Mouse (Mus musculus) midbrain, embryonic 13.5 days (tissue): ENCODE data around the gene Krtap5-1. TPM values are rescaled to one million over a fixed set of nuclear protein-coding genes. Genes with fewer than 3 reads are reported as not detected.
A peak's percentile ranks its signal among the peaks of the same experiment; 100 is the strongest.
"Not testable (repeated sequence)": the region's sequence is repeated elsewhere in the genome, so short reads cannot be mapped to it uniquely, and the experiment has no call there.

ENCODE experiments used
- ATAC-seq: fragments of 200-750 bp; cut with Nextera tagmentation; 2 replicates; pipeline ENCODE4 v1.8.0; 2017; ENCODE audit warnings: mild to moderate bottlenecking, moderate TSS enrichment, moderate library complexity
- H3K27ac ChIP-seq: fragments of 300-500 bp; sonication (generic); 2 replicates; pipeline ENCODE4 v1.5.1; 2015; ENCODE audit warnings: inconsistent platforms, mild to moderate bottlenecking, moderate library complexity
- H3K27me3 ChIP-seq: fragments of 300-500 bp; sonication (generic); 2 replicates; pipeline ENCODE4 v1.6.1; 2015; ENCODE audit warnings: mild to moderate bottlenecking, inconsistent platforms
- H3K36me3 ChIP-seq: fragments of 300-500 bp; sonication (generic); 2 replicates; pipeline ENCODE4 v1.6.1; 2015; ENCODE audit warnings: mild to moderate bottlenecking, inconsistent platforms
- H3K4me1 ChIP-seq: fragments of 300-500 bp; sonication (generic); replicated peaks from 2 replicates; pipeline ENCODE4 v1.6.1; 2015; ENCODE audit warnings: inconsistent platforms
- H3K4me2 ChIP-seq: fragments of 300-500 bp; sonication (generic); replicated peaks from 2 replicates; pipeline ENCODE4 v1.6.1; 2015; ENCODE audit warnings: moderate library complexity, mild to moderate bottlenecking, inconsistent platforms
- H3K4me3 ChIP-seq: fragments of 300-500 bp; sonication (generic); replicated peaks from 2 replicates; pipeline ENCODE4 v1.5.1; 2015; ENCODE audit warnings: mild to moderate bottlenecking, inconsistent platforms
- H3K9ac ChIP-seq: fragments of 300-500 bp; sonication (generic); replicated peaks from 2 replicates; pipeline ENCODE4 v1.6.1; 2015; ENCODE audit warnings: mild to moderate bottlenecking, inconsistent platforms
- H3K9me3 ChIP-seq: fragments of 300-500 bp; sonication (generic); 2 replicates; pipeline ENCODE4 v1.6.1; 2016; ENCODE audit warnings: mild to moderate bottlenecking, inconsistent platforms
- WGBS: fragments of 180-500 bp; shearing (Covaris S2); methylation state at CpG from one replicate; pipeline ENCODE4 v1.1.7; 2015; 5-methylcytosine and 5-hydroxymethylcytosine counted together
- polyA plus RNA-seq: library from polyadenylated mRNA; unstranded; fragments of >200 nt; fragmentation: Nextera tagmentation; extraction: Ambion mirVana; gene quantifications from 2 replicates; pipeline ENCODE4 v1.2.1, GENCODE M21; 2015

The Krtap5-1 gene
- polyA plus RNA-seq = not detected in 2 replicates

DNA sequence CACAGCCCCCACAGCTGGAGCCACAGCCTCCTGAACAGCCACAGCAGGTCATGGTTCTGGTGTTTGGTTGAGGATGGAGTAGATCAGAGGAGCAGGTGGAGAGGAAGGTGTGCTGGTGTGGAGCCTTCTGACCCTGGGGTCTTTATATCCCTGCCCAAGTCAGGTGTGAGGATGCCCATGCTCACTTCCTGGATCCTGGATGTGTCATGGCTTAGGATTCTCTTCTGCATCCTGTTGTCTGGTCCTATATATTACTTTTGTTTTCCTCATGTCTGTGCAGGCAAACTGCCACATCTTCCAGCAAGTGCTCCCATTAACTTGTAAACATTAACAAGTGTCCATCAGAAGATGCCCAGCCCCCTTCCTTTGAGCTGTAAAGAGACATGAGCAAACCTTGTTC lies at the start of gene Krtap5-1:
TSS of gene Krtap5-1 (minus strand) at position 101 of the 400 bp plus-strand sequence.
- not testable (repeated sequence) for H3K27me3 ChIP-seq, H3K4me2 ChIP-seq, H3K9ac ChIP-seq, H3K27ac ChIP-seq, H3K36me3 ChIP-seq, ATAC-seq, H3K4me1 ChIP-seq, H3K4me3 ChIP-seq, H3K9me3 ChIP-seq

DNA sequence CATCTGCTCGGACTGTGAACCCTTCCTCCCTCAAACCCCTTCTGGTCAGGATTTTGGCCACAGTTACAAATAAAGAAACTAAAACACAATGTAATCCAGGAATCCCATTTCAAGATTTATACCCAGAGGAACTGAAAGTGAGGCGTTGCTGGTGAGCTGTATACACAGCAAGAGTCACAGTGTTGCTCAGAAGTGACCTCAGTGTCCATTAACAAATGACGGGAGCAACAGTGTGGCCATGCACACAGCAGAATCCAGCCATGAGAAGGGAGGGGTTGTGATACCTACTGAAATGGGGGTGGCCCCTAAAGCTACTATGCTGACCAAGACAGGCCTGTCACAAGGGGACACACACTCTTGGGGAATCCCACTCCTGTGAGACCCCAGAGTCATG lies 45.3 kb upstream of the Krtap5-1 start:
- no peak overlapping the region for H3K27ac ChIP-seq
- no peaks in the 10 kb centered on the region for H3K27me3 ChIP-seq
- 79% methylated on average over 3 of the region's 3 CpGs for WGBS
- no peaks in the 10 kb centered on the region for H3K36me3 ChIP-seq
- H3K4me3 ChIP-seq = no peak overlapping the region
- no peaks in the 10 kb centered on the region for H3K4me1 ChIP-seq
- no peak overlapping the region for H3K4me2 ChIP-seq
- H3K9ac ChIP-seq = no peak overlapping the region
- ATAC-seq = no peak
- no peaks in the 10 kb centered on the region for H3K9me3 ChIP-seq

DNA sequence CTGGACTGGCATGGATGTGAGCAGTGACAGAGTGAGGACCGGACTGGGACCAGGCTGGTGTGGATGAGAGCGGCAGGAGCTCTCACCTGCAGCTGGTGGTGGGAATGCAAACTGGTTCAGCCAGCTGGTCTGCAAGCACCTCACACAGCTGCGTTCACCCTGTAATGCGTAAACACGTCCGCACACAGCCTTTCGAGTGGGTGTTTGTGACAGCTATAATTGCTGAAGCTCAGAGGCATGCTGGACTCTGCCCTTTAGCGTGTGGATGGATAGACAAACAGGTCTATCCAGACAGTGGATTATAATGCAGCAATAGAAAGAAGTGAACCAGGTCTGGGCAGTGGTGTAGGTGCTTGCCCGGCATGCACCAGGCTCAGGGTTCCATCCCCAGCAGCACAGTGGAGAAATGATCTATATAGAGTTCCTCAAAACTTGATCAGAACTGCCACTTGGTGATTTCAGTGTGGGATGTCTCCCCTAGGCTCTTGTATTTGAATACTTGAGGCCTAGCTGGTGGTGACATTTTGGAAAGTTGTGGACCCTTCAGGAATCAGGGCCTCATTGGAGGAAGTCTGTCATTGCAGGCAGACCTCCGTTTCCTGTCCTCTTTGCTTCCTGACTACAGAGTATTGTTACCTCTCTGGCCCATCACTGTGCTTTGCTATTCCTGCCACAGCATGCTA lies 44.8 kb upstream of the Krtap5-1 start:
- no peak for ATAC-seq
- H3K27ac ChIP-seq = no peak overlapping the region
- no peak overlapping the region for H3K4me2 ChIP-seq
- H3K4me3 ChIP-seq = no peak overlapping the region
- no peaks in the 10 kb centered on the region for H3K36me3 ChIP-seq
- no peaks in the 10 kb centered on the region for H3K27me3 ChIP-seq
- WGBS = 87% methylated on average over 10 of the region's 10 CpGs
- no peak overlapping the region for H3K9ac ChIP-seq
- H3K4me1 ChIP-seq = no peaks in the 10 kb centered on the region
- no peaks in the 10 kb centered on the region for H3K9me3 ChIP-seq

DNA sequence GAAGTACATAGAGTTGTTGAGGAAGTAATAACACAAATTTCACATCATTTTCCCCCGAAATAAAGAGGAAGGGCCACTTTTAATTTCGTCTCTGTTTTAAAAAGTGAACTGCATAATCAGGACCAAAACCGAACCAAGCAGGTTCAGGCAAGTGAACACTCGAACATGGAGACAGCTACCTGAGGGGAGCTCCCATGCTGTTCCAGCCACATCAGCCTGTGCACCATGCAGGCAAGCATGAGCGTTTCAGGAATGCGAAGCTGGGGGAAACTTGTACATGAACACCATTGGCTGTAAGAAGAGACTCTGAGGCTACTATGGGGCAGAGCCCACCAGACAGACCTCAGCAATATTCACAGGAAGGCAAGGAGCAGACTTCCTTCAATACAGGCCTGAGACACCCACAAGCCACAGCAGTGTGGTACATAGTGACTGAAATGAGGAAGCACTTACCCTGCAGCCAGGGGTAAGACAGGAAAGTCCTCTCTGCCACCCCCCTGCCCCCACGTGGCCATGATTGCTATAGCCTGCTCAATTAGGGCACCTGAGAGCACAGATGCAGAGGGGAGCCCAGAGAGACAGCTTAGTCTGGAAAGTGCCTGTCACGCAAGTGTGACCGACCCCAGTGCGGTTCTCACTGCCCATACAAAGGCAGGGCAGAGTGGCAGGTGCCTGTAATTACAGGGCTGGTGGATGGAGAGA lies 43.5 kb upstream of the Krtap5-1 start:
- 61% methylated on average over 10 of the region's 10 CpGs for WGBS
- no peak overlapping the region for H3K4me3 ChIP-seq
- no peak overlapping the region for H3K4me2 ChIP-seq
- no peaks in the 10 kb centered on the region for H3K36me3 ChIP-seq
- H3K9me3 ChIP-seq = no peaks in the 10 kb centered on the region
- ATAC-seq = no peak
- no peaks in the 10 kb centered on the region for H3K4me1 ChIP-seq
- 0 out of 2 replicates have a peak overlapping the region, but pooled peaks have one; percentile 2 for H3K9ac ChIP-seq
- no peaks in the 10 kb centered on the region for H3K27me3 ChIP-seq
- H3K27ac ChIP-seq = no peak overlapping the region

DNA sequence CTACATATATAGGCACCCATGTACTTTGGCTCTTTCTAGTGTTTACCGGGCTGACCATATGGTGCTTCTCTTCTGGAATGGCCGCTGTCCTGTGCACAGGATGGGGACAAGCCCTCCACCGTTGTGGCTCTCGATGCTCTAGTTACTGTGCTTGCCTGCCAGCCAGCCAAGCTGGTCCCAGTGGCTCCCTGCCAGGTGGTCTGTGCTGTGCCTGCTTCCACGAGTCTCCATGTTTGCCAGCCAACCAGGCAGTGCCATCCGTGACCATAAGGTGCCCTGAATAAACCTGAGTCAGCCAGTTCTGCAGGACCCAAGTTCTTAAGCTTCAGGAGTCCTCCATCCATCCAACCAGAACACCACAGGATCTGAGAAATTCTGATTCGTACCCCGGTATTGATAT lies 38.2 kb upstream of the Krtap5-1 start:
- H3K9me3 ChIP-seq = no peaks in the 10 kb centered on the region
- 0 out of 2 replicates have a peak, but pooled peaks have one; percentile 32 for ATAC-seq
- no peaks in the 10 kb centered on the region for H3K36me3 ChIP-seq
- no peak overlapping the region for H3K4me2 ChIP-seq
- H3K4me3 ChIP-seq = no peak overlapping the region
- no peak overlapping the region for H3K27ac ChIP-seq
- no peaks in the 10 kb centered on the region for H3K4me1 ChIP-seq
- WGBS = 79% methylated on average over 8 of the region's 8 CpGs
- H3K27me3 ChIP-seq = no peaks in the 10 kb centered on the region
- no peak overlapping the region for H3K9ac ChIP-seq

DNA sequence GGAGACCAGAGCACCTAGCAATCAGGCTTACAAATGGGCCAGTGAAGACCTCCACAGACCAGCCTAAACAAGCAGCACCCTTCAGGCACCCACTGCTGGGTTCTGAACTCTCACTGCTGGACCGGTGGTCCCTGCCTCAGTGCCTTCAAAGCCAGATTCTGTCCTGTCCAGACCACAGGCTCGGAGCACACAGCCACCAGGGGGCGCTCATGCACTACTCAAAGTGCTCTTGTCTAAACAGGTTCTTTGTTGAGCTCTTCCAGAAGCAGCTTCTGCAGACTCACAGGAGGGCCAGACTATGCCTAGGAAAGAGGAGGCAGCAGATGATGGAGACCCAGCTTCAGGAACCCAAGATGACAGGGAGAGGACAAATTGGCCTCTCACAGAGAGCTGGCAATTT lies 37.3 kb upstream of the Krtap5-1 start:
- Histone ChIP-seq H3K4me3 (no peak overlapping the region), H3K27me3 (no peaks in the 10 kb centered on the region), H3K9ac (no peak overlapping the region), H3K27ac (no peak overlapping the region), H3K36me3 (no peaks in the 10 kb centered on the region), H3K9me3 (no peaks in the 10 kb centered on the region), H3K4me2 (no peak overlapping the region), H3K4me1 (no peaks in the 10 kb centered on the region)
- peak; percentile 90 for ATAC-seq
- WGBS = 4% methylated on average over 3 of the region's 3 CpGs

DNA sequence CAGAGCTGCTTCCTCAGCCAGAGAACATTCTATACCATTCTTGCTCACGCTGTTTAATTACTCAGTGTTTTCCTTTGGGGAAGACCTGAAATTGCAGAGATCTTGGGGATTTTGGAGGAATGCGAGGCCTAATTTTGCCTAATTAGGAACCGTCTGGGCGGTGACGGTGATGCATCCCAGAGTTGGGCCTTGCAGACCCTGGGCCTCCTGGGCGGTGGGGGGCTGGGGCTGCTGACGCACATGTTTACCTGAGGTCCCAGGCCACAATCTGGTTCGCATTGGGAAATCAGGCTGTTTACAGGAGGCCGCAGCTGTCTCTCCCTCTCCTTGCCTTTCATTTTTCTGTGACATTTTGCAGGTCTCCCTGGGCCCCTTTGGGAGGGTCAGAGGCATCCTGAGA lies 35.8 kb upstream of the Krtap5-1 start:
- H3K27me3 ChIP-seq, H3K4me1 ChIP-seq, H3K36me3 ChIP-seq, H3K4me3 ChIP-seq, H3K4me2 ChIP-seq, H3K9ac ChIP-seq, ATAC-seq, H3K27ac ChIP-seq, H3K9me3 ChIP-seq: not testable (repeated sequence)
- WGBS = 87% methylated on average over 3 of the region's 9 CpGs

DNA sequence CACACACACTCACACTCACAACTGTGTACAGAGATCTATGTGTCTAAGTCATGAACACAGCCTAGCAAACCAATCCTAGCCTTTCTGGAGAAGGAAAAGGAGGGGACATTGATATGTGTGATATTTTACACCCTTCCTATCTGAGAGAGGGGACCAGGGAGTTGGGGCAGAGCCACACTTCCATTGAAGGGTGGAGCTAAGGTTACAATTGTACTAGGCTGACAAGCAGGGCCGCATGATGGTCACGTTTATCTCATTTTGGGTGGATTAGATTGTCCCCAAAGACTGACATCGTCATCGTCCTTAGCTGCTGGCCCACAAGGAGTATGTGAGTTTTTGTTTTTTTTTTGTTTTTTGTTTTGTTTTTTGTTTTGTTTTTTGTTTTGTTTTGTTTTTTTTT lies 34.4 kb upstream of the Krtap5-1 start:
- H3K27ac ChIP-seq = no peak overlapping the region
- no peaks in the 10 kb centered on the region for H3K9me3 ChIP-seq
- ATAC-seq = no peak
- WGBS = 81% methylated on average over 4 of the region's 4 CpGs
- H3K9ac ChIP-seq = no peak overlapping the region
- no peaks in the 10 kb centered on the region for H3K27me3 ChIP-seq
- no peak overlapping the region for H3K4me3 ChIP-seq
- no peak overlapping the region for H3K4me2 ChIP-seq
- H3K4me1 ChIP-seq = 0 out of 2 replicates have a peak, but pooled peaks cover 3% of the 10 kb centered on the region
- no peaks in the 10 kb centered on the region for H3K36me3 ChIP-seq

DNA sequence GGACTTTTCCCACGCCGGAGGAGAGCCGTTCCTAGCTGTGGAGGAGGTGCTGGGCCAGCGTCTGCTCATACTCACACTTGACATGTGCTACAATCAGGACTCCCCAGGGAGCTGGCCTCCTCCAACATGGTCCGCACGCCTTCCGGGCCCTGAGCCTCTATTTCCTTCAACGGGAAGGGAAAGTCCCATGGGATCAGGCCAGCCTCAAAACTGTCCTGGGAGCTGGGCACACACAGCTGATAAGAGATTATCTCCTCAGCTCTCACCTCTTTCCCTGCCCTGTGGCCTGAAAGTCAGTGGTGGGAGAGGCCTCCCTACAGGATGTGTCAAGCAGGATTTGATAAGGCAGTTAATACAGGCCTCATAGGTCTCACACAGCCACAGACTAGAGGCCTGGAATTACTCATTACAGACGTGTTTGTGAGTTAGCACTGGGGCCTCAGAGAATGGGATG lies 33.4 kb upstream of the Krtap5-1 start:
- Histone ChIP-seq H3K4me3 (no peak overlapping the region), H3K27me3 (no peaks in the 10 kb centered on the region), H3K27ac (no peak overlapping the region), H3K36me3 (no peaks in the 10 kb centered on the region), H3K4me2 (no peak overlapping the region), H3K9ac (no peak overlapping the region), H3K4me1 (0 out of 2 replicates have a peak, but pooled peaks cover 3% of the 10 kb centered on the region), H3K9me3 (no peaks in the 10 kb centered on the region)
- no peak for ATAC-seq
- 72% methylated on average over 9 of the region's 9 CpGs for WGBS

DNA sequence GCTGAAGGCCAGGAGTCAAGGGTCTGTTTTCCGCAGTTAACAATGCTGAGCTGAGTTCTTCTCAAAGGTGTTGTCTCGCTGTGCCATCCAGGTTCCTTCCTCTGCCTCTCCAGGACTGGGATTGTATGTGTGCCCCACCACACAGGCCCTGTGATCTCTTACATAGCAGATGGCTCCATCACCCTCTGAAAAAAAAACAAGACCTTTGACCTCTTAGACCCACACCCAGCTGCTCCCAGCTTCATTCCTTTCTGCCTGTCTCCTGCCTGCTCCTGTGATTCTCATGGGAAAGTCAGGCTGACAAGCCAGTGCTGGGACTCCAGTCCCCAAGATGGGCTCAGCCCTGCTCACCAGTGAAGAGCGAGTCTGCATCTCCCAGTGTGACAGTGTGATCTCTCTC lies 31.6 kb upstream of the Krtap5-1 start:
- WGBS = 67% methylated on average over 3 of the region's 3 CpGs
- H3K4me3 ChIP-seq = no peak overlapping the region
- no peaks in the 10 kb centered on the region for H3K27me3 ChIP-seq
- H3K9me3 ChIP-seq = no peaks in the 10 kb centered on the region
- no peak for ATAC-seq
- no peak overlapping the region for H3K4me2 ChIP-seq
- no peak overlapping the region for H3K27ac ChIP-seq
- no peak overlapping the region for H3K9ac ChIP-seq
- 0 out of 2 replicates have a peak, but pooled peaks cover 3% of the 10 kb centered on the region for H3K4me1 ChIP-seq
- H3K36me3 ChIP-seq = no peaks in the 10 kb centered on the region

DNA sequence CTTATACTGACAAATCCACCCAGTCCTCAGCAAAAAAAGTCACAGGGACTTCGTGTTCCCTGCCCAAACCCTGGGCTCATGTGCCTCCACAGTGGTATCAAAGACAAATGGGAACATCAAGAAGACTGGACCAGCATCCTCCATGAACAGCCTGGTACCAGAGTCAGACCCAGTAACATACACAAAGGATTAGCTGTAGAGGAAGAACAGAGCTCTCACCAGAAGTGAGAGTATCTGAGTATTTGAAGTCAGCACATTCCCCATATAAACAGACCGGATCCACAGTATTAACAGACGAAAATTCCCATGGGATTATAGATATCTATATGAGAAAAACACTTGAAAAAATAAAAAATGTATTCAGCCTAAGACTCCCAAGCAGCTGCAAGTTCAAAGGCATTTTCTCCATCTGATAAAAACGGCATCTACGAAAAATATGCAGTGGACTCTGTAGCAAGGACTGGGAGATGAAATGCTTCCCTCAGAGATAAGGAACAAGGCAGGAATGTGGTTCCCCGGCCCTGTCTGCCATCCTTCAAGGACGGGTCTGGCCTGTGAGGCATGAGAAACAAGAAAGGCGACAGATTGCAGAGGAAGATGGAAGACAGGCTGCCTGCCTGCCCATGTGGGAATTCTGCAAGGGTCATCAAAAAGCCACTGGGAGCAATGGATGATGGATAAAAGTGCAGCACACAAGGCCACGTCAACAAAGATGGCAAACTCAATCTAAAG lies 30.0 kb upstream of the Krtap5-1 start:
- H3K36me3 ChIP-seq = no peaks in the 10 kb centered on the region
- no peak overlapping the region for H3K27ac ChIP-seq
- H3K9ac ChIP-seq = no peak overlapping the region
- ATAC-seq = no peak
- H3K9me3 ChIP-seq = no peaks in the 10 kb centered on the region
- H3K4me2 ChIP-seq = no peak overlapping the region
- H3K4me3 ChIP-seq = no peak overlapping the region
- 0 out of 2 replicates have a peak, but pooled peaks cover 5% of the 10 kb centered on the region for H3K4me1 ChIP-seq
- WGBS = 75% methylated on average over 9 of the region's 9 CpGs
- H3K27me3 ChIP-seq = no peaks in the 10 kb centered on the region
